In the genomic region with DNA sequence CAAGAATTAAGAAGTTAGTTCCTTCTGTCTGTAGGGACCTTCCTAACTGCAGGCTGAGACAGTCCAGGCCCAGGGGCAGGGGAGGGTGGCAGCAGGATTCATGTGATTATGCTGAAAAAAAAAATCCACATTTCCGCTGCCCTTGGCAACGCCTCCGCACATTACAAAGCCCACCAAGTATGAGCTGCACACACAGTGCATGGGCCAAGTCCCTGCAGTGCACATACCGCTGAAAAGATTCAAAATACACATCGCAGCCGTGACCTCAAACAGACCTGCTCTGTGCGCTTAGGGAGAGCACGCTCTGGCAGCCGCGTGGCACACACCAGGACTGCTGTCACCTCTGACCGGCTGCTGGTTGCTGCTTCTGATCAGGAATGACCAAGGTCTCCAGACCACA, we compare ENCODE assay signal across 14 mouse cellular contexts.
A peak's percentile ranks its signal among the peaks of the same experiment; 100 is the strongest.
DNase-seq lines count a peak whose midpoint lies in the region; ATAC-seq and TF ChIP-seq lines count a peak whose summit lies in the region.
"Had no signal": no experiment of that assay in that cellular context is flagged by ENCODE, and none has a peak within 500 bp of the region (broad histone marks: within the 10 kb centered on the region; RNA-seq: fewer than 3 reads in every experiment).

No protein-coding gene starts in this region.

- no peak for TF ChIP-seq CTCF in hindbrain, postnatal 0 days (IDR thresholded peaks at IDR 0.05; ENCODE audit: low read depth)

- no peak for ATAC-seq in forebrain, embryonic 12.5 days (ENCODE audit: low FRiP score)
- ATAC-seq in hindbrain, postnatal 0 days, result 0 out of 2 replicates have a peak, but pooled peaks have one; percentile 30
- no peak for ATAC-seq in neural tube, embryonic 13.5 days (ENCODE audit: low read depth)

- no peak overlapping the region for H3K4me2 ChIP-seq in forebrain, embryonic 12.5 days
- no peak overlapping the region for H3K4me2 ChIP-seq in hindbrain, postnatal 0 days (ENCODE audit: low read depth, low read length)
- no peak overlapping the region for H3K4me2 ChIP-seq in neural tube, embryonic 13.5 days
- H3K4me2 ChIP-seq: embryonic facial prominence, embryonic 13.5 days had no signal

- intact Hi-C loops in left cerebral cortex, postnatal 4 days (cut with DNase I), result no loop called here
- intact Hi-C loops in left cerebral cortex, postnatal 25 days (cut with DNase I), result loop anchor here (5.0 kb wide), 1 partner anchor 181 kb away; no protein-coding TSS in a partner anchor

- no peak overlapping the region for H3K4me3 ChIP-seq in heart, embryonic 10.5 days
- no peak overlapping the region for H3K4me3 ChIP-seq in forebrain, embryonic 12.5 days (replicated peaks)
- H3K4me3 ChIP-seq in hindbrain, postnatal 0 days (ENCODE audit: low read length), result no peak overlapping the region
- no peak overlapping the region for H3K4me3 ChIP-seq in neural tube, embryonic 13.5 days
- H3K4me3 ChIP-seq: embryonic facial prominence, embryonic 13.5 days; neural tube, embryonic 12.5 days had no signal

- H3K36me3 ChIP-seq in heart, embryonic 10.5 days, result no peaks in the 10 kb centered on the region
- H3K36me3 ChIP-seq in forebrain, embryonic 12.5 days (replicated peaks), result 0 out of 2 replicates have a peak, but pooled peaks cover 5% of the 10 kb centered on the region
- no peaks in the 10 kb centered on the region for H3K36me3 ChIP-seq in hindbrain, postnatal 0 days (ENCODE audit: insufficient read depth, low read length)
- no peaks in the 10 kb centered on the region for H3K36me3 ChIP-seq in neural tube, embryonic 13.5 days
- H3K36me3 ChIP-seq: embryonic facial prominence, embryonic 13.5 days had no signal

- WGBS in heart, embryonic 10.5 days, result 77% methylated on average over 11 of the region's 11 CpGs
- 54% methylated on average over 11 of the region's 11 CpGs for WGBS in forebrain, embryonic 12.5 days
- 25% methylated on average over 11 of the region's 11 CpGs for WGBS in hindbrain, postnatal 0 days
- WGBS in neural tube, embryonic 13.5 days, result 33% methylated on average over 11 of the region's 11 CpGs

- no peaks in the 10 kb centered on the region for H3K9me3 ChIP-seq in heart, embryonic 10.5 days
- H3K9me3 ChIP-seq in forebrain, embryonic 12.5 days, result no peaks in the 10 kb centered on the region
- no peaks in the 10 kb centered on the region for H3K9me3 ChIP-seq in hindbrain, postnatal 0 days (ENCODE audit: low read length)
- H3K9me3 ChIP-seq in neural tube, embryonic 13.5 days, result no peaks in the 10 kb centered on the region
- H3K9me3 ChIP-seq: embryonic facial prominence, embryonic 13.5 days; neural tube, embryonic 12.5 days had no signal

- peaks cover 69% of the 10 kb centered on the region for H3K4me1 ChIP-seq in heart, embryonic 10.5 days
- H3K4me1 ChIP-seq in forebrain, embryonic 12.5 days, result peaks cover 45% of the 10 kb centered on the region
- H3K4me1 ChIP-seq in hindbrain, postnatal 0 days (ENCODE audit: insufficient read depth, low read length), result peaks cover 23% of the 10 kb centered on the region
- peaks cover 71% of the 10 kb centered on the region for H3K4me1 ChIP-seq in neural tube, embryonic 13.5 days (replicated peaks)

- no peaks in the 10 kb centered on the region; the same call in 1 of the 2 replicates for H3K27me3 ChIP-seq in heart, embryonic 10.5 days (ENCODE audit: insufficient read depth, poor library complexity, severe bottlenecking)
- peaks cover 3% of the 10 kb centered on the region; the same call in 1 of the 2 replicates for H3K27me3 ChIP-seq in forebrain, embryonic 12.5 days
- H3K27me3 ChIP-seq in hindbrain, postnatal 0 days (ENCODE audit: insufficient read depth, low read length), result no peaks in the 10 kb centered on the region
- no peaks in the 10 kb centered on the region for H3K27me3 ChIP-seq in neural tube, embryonic 13.5 days
- H3K27me3 ChIP-seq: embryonic facial prominence, embryonic 13.5 days; neural tube, embryonic 12.5 days had no signal

- H3K9ac ChIP-seq in forebrain, embryonic 12.5 days, result no peak overlapping the region
- no peak overlapping the region for H3K9ac ChIP-seq in hindbrain, postnatal 0 days (replicated peaks; ENCODE audit: low read length)
- no peak overlapping the region; the same call in 1 of the 2 replicates for H3K9ac ChIP-seq in neural tube, embryonic 13.5 days
- H3K9ac ChIP-seq: embryonic facial prominence, embryonic 13.5 days; neural tube, embryonic 12.5 days had no signal

- H3K27ac ChIP-seq in heart, embryonic 10.5 days, result peak overlapping the region; percentile 71
- H3K27ac ChIP-seq in forebrain, embryonic 12.5 days, result peak overlapping the region; percentile 86
- peak overlapping the region; percentile 54; the same call in 1 of the 2 replicates for H3K27ac ChIP-seq in hindbrain, postnatal 0 days
- H3K27ac ChIP-seq in neural tube, embryonic 13.5 days (replicated peaks), result peak overlapping the region; percentile 73
- H3K27ac ChIP-seq: embryonic facial prominence, embryonic 13.5 days; neural tube, embryonic 12.5 days had no signal

- DNase-seq in heart, embryonic 10.5 days (ENCODE audit: low spot score), result no peak
- no peak for DNase-seq in heart, postnatal 4 days
- DNase-seq in hindbrain, postnatal 0 days (ENCODE audit: low spot score), result peak; percentile 61
- DNase-seq in left cerebral cortex, postnatal 4 days, result no peak
- DNase-seq in left cerebral cortex, postnatal 25 days (ENCODE audit: low spot score in 2 of 2), result no peak
- DNase-seq in cerebellum, postnatal 14 days, result no peak
- DNase-seq: adrenal gland, adult 2 months; cerebellum, adult 11 months; gastrocnemius, postnatal 25 days; thymus, postnatal 25 days had no signal
